Mouse (Mus musculus) CD4-positive helper T cell, adult 2 months (primary cell): ENCODE measurements around the gene Nos1ap.

Experiments
- DNase-seq: peaks from one replicate; pipeline ENCODE4 v3.0.0-alpha.2; 2012; ENCODE audit warnings: low read depth, missing footprints, low spot score

The Nos1ap gene

DNA sequence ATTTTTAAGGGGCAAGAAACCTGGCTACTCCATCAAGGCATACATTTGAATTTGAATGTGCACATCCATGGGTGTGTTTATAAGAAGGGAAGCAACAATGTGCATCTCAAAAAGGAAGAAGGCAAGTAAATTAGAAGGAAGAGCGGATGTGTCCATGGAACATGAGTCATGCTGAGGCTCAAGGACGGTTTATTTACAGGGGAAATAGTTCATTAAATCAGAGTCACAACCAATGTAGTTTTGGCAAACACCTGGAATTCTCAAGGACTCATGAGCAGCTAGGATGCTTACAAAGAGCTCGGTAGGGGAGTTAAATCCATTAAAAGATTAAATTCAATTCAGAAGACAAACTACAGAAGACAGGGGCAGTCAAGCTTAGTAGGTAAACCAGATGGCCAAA lies 169.7 kb downstream of the Nos1ap start:
- DNase-seq = no peak

DNA sequence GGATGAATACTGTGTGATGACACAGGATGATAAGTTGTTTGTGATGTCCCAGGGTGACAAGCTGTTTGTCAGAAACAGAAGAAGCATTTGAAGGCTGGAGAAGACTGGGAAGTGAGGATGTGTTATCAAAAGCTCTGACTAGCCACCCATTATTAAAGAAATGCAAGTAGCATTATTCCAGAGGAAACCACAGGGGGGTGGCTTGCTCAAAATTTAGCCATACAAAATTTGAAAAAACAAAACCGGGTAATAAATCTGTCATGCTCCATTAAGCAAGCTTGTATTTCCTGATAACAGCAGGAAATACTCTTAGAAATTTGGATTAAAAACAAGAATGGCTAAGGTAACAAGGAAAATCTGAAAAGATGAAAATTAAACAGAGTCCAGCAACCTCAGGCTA lies 171.5 kb downstream of the Nos1ap start:
- DNase-seq = no peak

DNA sequence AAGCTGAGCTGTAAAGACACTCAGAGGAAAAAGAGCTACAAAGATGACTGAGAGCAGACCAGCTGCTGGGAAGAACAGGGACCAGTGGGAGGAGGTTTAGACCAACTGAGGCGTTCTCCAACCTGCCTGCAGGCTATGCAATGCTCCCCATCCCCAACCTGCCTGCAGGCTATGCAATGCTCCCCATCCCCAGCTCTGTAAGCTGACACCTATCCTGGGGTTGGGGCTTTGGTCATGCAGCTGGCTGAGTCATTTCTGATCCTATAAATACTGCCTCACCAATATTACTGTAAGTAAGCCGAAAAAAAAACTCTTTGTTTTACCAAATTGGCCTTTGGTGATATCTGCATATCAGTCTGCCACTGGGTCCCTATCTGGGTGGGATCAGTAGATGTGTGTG lies 172.7 kb downstream of the Nos1ap start:
- no peak for DNase-seq

DNA sequence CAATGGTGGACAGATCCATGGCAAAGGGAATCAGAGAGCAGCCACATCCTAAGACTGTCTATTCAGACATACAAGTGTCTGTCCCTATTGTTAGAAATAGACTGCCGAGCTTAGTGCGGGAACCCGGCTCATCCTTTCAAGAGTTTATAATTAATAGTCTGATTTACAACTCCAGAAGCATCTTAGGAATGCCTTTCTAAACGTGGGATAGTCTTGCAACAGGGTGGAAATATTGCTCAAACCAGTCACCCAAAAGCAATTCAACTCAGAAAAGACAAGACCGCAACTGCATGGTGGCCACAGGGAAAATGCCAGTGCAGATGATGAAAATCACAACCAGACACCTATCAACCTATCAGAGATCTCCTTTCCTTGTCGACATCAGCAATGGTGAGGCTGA lies 173.5 kb downstream of the Nos1ap start:
- no peak for DNase-seq

DNA sequence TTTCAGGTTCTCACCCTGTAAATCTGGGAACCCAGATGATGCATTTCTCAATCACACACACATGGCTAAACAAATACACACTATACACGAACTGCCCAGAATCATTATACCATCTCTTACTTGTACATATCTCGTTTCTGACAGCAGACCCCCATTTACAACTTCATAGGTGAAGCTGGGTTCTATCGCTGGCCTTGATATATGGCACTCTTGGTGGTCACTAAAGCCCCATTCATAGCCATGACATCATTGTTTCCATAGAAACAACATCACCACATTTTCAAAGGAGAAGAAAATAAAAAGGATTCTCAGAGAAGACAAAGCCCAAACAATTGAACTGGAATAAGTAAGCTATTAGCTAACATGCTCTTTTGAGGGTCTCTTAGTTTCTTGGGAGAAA lies 174.3 kb downstream of the Nos1ap start:
- no peak for DNase-seq

DNA sequence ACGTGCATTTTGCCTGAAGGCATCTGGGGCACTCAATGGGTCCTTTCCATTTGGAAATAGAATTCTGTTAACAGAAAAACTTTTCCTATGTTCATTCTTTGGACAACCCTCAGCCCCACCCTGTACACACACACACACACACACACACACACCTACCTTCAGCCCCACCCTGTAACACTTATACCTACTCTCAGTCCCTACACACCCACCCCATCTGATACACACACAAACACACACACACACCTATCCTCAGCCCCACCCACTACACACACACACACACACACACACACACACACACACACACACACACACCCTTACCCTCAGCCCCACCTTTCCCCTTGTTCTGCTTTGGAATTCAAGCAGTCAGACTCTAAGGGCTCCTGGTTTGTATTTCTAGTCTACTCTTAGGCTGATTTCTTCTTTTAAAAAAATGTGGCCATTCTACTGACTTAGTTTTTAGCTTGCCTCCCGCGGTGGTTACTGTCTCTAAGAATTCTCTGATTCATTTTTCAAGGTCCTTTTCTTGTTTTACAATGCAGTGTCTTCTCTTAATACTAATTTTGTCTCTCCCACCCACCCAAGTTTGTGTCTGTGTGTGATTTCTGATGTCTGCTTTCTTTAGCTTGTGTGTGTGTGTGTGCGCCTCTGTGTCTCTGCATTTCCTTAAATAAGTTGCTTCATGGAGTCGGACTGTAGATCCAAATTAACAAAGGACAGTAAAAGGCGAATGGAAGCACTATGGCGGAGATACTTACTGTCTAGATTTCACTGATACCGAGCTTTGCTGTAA lies 179.1 kb downstream of the Nos1ap start:
- DNase-seq = no peak

DNA sequence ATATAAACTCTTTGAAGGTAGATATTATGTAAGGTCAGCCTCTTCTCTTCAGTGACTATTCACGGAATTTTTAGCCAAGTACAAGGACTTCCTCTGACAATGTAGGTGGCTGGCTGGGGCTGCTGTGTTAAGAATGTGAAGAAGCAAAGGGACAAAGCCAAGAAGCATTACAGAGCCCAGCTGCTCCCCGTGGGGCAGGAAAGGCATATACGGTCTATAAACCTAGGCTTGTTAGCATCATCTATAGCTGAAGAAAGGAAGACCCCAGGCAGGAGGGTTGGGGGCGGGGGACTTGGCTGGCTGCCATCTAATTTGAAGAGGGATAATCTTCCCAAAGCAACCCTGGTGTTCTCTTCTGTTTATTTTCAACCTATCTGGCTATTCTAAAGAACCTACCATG lies 180.6 kb downstream of the Nos1ap start:
- no peak for DNase-seq

DNA sequence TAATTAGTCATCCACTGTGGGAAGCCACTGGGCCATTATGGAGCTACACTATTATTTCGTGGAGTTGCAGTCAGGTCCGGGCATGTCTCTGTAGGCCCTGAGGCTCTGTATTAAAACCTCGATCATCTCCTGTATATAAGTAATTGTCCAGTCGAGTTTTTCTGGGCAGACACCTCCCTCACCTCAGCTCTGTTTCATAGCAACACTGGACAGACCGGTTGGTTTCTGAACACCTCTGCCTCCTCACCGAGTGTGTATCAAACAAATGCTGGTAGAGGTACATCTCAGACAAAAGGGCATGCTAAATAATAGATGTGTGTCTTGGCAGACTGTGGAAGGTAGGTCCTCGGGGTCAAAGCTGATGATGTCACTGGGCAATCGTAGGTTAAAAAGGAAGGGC lies 182.7 kb downstream of the Nos1ap start:
- DNase-seq = no peak

DNA sequence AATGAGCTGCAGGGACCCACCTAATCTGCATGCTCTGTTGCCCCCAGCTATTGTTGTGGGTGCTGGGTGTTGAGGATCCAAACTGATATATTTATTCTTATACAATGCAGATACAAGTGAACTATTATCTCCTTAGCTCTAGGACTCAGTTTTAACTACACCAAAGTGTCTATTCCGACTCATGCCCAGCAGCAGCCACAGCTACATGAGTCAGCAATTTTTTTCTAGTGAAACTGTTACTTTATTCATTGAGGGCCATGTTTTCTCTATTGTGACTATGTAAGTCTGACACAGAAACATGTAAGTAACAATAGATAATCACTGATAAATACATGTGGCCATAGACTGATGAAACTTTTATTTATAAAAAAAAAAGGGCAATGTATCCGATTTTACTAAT lies 184.5 kb downstream of the Nos1ap start:
- DNase-seq = no peak

DNA sequence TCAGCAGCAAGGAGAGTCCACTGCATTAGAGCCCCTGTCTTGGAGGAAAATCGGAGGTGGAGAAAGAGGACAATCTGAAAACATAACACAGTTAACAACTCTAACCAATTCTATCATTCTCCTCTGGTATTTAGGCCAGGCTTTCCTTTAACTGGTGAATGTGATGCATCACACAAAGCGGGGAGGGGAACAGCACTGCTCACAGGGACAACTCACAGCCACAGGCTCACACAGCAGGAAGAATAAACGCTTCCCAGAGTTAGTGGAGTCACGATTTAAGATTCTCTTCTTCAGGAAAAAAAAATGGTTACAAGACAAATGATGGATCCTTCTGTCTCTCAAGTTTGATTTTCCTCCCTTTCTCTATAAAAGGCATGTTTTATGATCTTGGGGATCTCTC lies 187.0 kb downstream of the Nos1ap start:
- DNase-seq = no peak

DNA sequence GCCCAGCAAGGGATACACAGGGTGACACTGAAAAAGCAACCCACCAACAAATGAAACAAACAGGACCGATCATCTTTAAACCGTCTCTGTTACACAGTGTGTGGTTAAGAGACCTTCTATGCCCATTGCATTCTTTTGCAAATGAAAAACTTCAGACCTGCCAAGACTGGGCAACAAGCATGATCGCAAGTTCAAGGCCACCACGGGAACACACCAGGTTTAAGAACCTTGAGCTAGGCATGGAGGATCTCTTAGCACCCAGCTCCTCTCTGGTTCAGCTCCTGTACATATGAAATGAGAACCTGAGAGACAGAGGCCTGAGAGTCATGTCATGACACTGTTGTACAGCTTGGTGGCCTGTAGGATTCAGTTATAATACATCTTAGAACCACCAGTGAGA lies 190.8 kb downstream of the Nos1ap start:
- DNase-seq = no peak

DNA sequence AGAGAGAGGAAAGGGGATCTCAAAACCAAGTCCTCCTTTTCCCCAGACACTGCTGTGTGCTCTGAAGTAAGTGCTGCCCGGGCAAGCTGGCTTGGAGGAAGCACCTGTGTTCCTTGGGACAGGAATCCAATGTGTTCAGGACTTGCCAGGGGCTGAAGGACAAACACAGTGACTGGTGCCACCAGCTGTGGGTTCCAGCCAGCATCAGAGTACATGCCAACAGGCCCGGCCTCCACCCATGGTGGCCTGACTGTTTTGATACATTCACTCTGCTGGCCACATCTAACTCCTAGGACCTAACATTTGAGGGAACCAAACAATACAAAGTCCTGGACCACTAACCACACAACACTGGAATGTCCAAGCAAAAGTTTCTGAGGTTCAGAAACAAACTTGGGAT lies 194.6 kb downstream of the Nos1ap start:
- no peak for DNase-seq

DNA sequence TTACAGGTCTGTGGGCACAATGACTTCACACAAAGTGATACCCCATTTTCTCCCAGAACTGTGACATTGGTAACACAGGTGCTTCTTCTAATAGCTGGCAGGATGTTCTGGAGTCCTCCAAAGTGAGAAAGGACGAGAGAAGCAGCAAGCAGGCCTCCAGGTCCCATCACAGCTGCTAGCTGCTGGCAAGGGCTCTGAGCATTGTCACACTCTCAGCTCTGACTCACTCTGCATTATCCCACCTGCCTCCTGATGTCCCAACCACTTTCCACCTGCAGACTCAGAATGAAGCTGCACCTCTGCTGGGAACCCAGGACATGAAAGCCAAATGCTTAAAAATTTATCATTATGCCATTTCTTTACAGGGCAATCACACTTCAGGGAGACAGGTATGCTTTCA lies 195.0 kb downstream of the Nos1ap start:
- no peak for DNase-seq

DNA sequence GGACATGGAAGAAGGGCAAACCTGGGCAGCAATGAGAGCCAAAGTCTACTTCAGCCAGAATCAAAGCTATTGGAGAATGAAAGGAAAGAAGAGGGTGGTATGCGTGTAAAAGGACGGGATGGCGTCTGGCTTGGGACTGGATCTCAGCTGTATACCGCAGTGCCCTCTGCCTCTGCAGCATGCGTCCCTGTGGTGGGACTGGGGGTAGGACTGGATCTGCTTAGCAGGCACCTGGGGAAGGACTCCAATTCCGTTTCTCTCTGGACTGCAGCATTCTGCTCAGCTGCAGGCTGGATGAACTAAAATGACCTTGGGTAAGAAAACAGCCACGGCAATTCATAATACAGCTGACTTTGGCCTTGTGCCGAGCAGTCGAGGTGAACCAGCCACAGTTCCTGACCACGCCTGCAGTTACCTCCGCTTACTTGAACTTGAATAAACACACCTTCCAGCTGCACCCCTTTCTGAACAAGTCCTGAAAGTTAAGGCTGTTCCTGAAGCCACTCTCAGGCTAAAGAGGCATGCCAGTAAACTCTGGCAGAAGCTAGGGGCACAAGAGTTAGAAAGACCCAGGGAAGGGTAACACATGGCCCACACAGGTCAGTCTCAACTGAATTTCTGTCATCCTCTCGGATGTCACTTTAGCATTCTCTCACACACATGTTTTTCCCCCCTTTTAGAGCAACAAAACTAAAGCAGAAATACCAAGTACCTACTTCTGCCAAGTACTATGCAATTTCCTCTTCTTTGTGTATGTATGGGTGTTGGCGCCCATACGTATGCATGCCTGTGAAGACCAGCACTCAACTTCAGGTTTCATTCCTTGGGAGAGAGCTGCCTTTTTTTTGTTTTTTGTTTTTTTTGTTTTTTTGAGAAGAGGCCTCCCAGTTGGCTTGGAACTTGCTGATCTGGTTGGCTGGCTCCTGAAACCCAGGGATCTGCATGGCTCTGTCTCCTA lies 196.6 kb downstream of the Nos1ap start:
- no peak for DNase-seq

DNA sequence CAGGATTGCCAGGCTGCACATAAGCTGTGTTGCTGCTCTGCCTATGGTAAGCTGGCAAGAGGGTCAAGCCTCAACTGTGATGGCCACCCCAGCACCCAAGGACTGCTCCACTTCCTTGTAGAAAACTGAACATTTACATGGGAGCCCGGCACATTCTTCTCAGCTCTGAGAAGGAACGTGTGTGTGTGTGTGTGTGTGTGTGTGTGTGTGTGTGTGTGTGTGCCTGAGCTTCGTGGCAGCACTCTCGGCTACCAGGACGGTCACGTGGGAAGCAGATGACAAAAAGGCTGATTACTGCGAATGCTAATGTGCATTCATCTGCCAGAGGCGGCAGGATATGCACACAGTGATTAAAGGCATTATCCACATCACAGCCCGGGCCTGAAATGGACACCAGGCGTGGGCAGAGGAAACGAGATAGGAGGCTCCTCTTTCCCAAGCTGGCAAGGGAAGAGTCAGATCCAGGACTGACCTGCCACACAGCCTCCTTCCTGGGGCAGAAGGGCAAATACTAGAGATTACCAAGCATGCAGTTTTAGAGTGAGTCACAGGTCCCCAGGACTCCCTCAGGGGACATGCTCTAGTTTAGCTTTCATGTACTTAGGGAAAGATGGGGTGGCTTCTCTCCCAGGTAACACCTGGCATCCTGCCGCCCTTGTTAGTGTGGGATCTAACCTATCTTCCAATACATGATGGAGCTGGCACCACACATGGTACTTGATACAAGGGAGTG lies 202.3 kb downstream of the Nos1ap start:
- DNase-seq = no peak

DNA sequence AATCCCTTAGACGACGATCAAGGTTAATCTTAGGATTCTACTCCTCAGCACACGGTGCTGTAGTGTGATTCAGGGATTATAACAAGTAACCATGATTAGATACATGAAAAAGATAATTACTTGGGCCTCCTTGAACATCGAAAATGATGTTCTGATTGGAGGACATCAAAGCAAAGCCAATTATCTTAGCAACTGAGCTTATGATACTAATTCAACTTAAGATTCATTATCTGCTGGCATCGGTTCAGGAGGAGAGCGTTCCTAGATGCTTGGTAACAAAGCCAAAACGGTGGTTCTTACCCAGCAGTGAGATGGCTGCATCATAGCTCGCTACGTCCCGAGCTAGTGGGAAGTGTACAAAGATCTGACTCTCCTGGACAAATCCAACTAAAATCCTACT lies 204.2 kb downstream of the Nos1ap start:
- DNase-seq = no peak

DNA sequence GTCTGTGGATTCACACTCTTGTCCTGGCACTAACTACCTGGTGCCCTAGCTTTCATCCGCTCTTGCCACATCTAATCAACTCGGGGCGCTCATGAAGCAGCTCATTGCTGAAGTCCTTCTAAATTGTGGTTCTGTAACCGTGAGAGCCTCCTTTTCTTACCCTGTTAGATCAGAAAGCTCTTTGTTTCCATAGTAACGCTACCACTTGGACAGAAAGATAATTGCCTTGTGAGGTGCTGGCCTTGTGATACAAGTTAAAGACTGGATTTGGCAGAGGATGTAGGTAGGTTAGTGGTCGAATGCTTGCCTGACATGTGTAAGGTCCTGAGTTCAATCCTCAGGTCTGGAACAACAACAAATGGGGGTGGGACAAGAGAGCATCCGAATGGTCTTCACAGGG lies 206.1 kb downstream of the Nos1ap start:
- no peak for DNase-seq

DNA sequence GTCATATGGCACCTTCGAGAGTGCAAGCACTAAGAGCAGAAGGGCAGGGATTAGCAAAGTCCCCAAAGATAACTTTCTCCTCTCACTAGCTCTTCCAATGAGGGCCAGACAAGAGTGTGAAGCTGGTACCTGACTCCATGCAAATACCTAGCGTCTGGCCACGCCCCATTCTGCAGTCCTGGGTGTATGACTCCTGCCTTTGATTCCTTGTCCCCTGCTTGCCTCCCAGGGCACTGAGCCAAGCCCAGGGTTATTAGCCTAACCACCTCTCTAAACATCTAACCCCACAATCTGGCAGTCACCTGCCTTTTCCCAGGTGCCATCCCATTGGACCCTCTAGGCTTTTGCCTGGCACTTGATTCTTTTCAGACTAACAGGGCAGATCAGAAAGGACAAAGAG lies 208.2 kb downstream of the Nos1ap start:
- DNase-seq = no peak

DNA sequence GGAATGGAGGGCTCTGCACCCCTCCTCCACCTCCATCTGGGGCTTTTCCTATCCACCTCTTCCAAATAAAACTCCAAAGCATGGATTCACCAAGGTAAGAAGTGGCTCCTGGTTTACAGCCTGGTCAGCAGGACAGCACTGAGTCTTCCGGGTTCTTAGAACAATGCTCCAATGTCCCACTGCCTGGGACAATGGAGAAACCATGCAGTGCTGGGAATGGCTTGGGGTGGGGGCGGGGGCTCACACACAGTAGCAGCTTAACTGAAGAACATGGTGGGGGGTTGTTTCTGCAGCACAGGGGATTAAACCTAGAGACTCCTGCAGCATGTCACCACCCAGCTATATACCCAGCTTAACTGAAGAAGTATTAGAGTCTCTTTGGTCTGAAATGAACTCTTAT lies 209.2 kb downstream of the Nos1ap start:
- no peak for DNase-seq

DNA sequence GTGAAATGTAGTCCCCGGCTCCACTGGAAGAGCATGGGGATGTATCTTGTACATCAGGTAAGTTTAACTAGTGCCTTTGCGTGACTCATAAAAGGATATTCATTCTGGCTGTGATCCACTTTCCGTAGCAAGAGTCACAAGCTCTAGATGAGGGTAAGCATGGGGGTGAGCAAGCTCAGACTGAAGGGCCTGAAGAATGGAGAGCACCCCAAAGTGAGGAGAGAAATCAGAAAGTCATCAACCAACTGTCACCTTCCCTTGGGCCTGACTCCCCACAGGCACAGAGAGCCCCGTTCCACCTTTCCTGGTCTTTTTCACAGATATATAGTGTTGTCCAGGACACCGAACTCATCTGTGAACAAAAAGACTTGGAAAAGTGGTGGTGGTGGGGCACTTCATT lies 213.9 kb downstream of the Nos1ap start:
- no peak for DNase-seq

DNA sequence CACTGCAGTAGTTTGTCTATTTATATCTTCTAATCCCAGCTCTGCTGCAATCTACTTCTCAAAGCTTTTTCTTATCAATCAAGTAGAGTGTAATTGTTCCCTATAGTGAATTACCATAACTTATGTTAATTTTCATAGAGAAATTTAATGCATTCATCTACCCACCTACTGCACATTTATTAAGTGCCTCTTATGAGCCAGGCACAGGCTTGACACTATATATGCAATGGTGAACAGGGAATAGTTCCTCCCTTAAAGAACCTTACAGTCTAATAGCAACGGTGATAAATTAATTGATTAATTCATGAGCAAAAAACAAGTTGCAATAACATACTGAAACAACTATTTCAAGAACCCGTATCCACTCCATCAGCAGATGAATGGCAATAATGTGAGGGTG lies 215.9 kb downstream of the Nos1ap start:
- no peak for DNase-seq

DNA sequence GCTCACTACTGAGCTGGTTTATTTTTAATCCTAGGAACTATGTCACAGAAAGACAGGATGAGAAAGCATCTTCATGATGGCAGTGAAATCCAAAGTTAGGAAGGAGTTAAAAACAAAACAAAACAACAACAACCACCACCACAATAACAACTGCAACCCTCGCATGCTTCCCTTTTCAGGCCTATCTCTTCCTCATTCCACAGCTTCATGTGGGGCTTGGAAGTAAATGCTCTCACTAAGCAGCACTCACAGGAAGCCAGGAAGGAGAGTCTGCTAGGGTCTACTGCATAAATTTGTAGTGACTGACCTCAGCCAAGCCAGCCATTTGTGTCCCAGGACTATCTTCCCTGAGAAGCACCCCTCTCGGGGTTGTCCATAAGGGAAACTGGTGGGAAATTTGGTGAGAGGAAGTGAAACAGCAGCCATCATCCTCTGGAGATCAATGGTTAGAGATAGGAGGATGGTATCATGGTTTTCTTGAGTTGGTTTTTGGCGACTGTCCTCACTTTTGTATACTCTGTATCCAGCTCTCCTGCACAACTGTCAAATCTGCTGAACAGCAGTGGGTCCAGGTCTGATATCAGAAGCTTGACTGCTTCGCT lies 218.4 kb downstream of the Nos1ap start:
- no peak for DNase-seq
